Mouse (Mus musculus) hindbrain, embryonic 15.5 days (tissue): Measurements from ENCODE around the gene Gm20908. TPM values are rescaled to one million over a fixed set of nuclear protein-coding genes. Genes with fewer than 3 reads are reported as not detected.
"Not testable (repeated sequence)": the region's sequence is repeated elsewhere in the genome, so short reads cannot be mapped to it uniquely, and the experiment has no call there.

Experiments
- ATAC-seq: fragments of 200-750 bp; cut with Nextera tagmentation; 2 replicates; pipeline ENCODE4 v1.8.0; 2017; ENCODE audit warnings: low read depth, moderate number of reproducible peaks, moderate TSS enrichment; ENCODE audit not compliant: low FRiP score
- H3K27ac ChIP-seq: fragments of 300-500 bp; sonication (generic); replicated peaks from 2 replicates; pipeline ENCODE4 v1.5.1; 2015; ENCODE audit warnings: mild to moderate bottlenecking, inconsistent platforms
- H3K27me3 ChIP-seq: fragments of 300-500 bp; sonication (generic); 2 replicates; pipeline ENCODE4 v1.6.1; 2015; ENCODE audit warnings: control low read depth, inconsistent platforms
- H3K36me3 ChIP-seq: fragments of 300-500 bp; sonication (generic); 2 replicates; pipeline ENCODE4 v1.6.1; 2015; ENCODE audit warnings: control low read depth, inconsistent platforms
- H3K4me1 ChIP-seq: fragments of 300-500 bp; sonication (generic); replicated peaks from 2 replicates; pipeline ENCODE4 v1.6.1; 2015; ENCODE audit warnings: control low read depth, inconsistent platforms
- H3K4me2 ChIP-seq: fragments of 300-500 bp; sonication (generic); 2 replicates; pipeline ENCODE4 v1.6.1; 2015; ENCODE audit warnings: moderate library complexity, mild to moderate bottlenecking, inconsistent platforms
- H3K4me3 ChIP-seq: fragments of 300-500 bp; sonication (generic); 2 replicates; pipeline ENCODE4 v1.5.1; 2015; ENCODE audit warnings: mild to moderate bottlenecking, inconsistent platforms
- H3K9ac ChIP-seq: fragments of 300-500 bp; sonication (generic); 2 replicates; pipeline ENCODE4 v1.6.1; 2015; ENCODE audit warnings: inconsistent platforms
- H3K9me3 ChIP-seq: fragments of 300-500 bp; sonication (generic); 2 replicates; pipeline ENCODE4 v1.6.1; 2016; ENCODE audit warnings: control low read depth, inconsistent platforms
- WGBS: fragments of 180-500 bp; shearing (Covaris S2); methylation state at CpG from one replicate; pipeline ENCODE4 v1.1.7; 2015; 5-methylcytosine and 5-hydroxymethylcytosine counted together
- polyA plus RNA-seq: library from polyadenylated mRNA; unstranded; fragments of >200 nt; fragmentation: Nextera tagmentation; extraction: Ambion mirVana; gene quantifications from 2 replicates; pipeline ENCODE4 v1.2.1, GENCODE M21; 2015

Gm20908 gene
- not detected in 2 replicates for polyA plus RNA-seq

DNA sequence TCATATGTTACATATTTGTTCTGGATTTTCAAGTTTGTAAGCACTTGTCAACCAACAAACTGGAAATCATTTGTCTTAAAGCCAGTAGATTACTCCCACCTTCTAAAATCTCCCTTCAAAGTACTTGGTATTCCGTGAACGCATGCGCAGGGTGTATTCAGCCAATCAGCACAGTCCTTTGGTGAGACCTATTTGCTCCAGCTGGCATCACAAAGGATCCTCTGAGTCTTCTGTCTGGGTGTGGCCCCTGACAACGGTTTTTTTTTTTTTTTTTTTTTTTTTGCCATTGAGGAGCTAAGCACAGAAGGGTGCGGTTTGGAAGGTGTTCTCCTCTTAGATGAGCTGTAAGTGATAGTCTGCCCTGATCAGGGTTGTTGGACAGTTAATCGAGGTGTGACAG is at the start of gene Gm20908:
Gene Gm20908, plus strand, starts transcription at position 301 of the 400 bp plus-strand sequence.
- H3K4me3 ChIP-seq, H3K9me3 ChIP-seq, H3K27ac ChIP-seq, H3K36me3 ChIP-seq, H3K4me1 ChIP-seq, H3K27me3 ChIP-seq, ATAC-seq, H3K4me2 ChIP-seq, H3K9ac ChIP-seq: not testable (repeated sequence)
- WGBS = no CpG with 5 or more reads among the region's 6 CpGs
